Mouse (Mus musculus): ENCODE measurements around the gene Tnfsf15.

Gene Tnfsf15

GRCm38 (mm10) chr4:63744693-63745171, at the start of gene Tnfsf15:
Gene Tnfsf15 (minus strand): TSS chr4:63745113.
- peak; percentile 46 for DNase-seq (ENCODE audit: low read depth, low spot score)

GRCm38 (mm10) chr4:63792328-63792727, 47.4 kb upstream of the Tnfsf15 start:
- DNase-seq (ENCODE audit: low read depth, low spot score) = no peak

- DNase-seq (ENCODE audit: low read depth, low spot score) = no peak
Observed at GRCm38 (mm10) chr4:63785466-63785865, 40.6 kb upstream of the Tnfsf15 start.

- no peak for DNase-seq (ENCODE audit: low read depth, low spot score)
Observed at GRCm38 (mm10) chr4:63783826-63784225, 38.9 kb upstream of the Tnfsf15 start.

- DNase-seq (ENCODE audit: low read depth, low spot score) = no peak
Observed at GRCm38 (mm10) chr4:63782970-63783613, 38.2 kb upstream of the Tnfsf15 start.

GRCm38 (mm10) chr4:63777223-63777622, 32.3 kb upstream of the Tnfsf15 start:
- DNase-seq (ENCODE audit: low read depth, low spot score) = no peak

GRCm38 (mm10) chr4:63773306-63774090, 28.6 kb upstream of the Tnfsf15 start:
- no peak for DNase-seq (ENCODE audit: low read depth, low spot score)

- no peak for DNase-seq (ENCODE audit: low read depth, low spot score)
Observed at GRCm38 (mm10) chr4:63772514-63772913, 27.6 kb upstream of the Tnfsf15 start.

GRCm38 (mm10) chr4:63771291-63771690, 26.4 kb upstream of the Tnfsf15 start:
- no peak for DNase-seq (ENCODE audit: low read depth, low spot score)

- no peak for DNase-seq (ENCODE audit: low read depth, low spot score)
Observed at GRCm38 (mm10) chr4:63769161-63769560, 24.2 kb upstream of the Tnfsf15 start.

GRCm38 (mm10) chr4:63765050-63765449, 20.1 kb upstream of the Tnfsf15 start:
- no peak for DNase-seq (ENCODE audit: low read depth, low spot score)

- DNase-seq (ENCODE audit: low read depth, low spot score) = no peak
Observed at GRCm38 (mm10) chr4:63759931-63760330, 15.0 kb upstream of the Tnfsf15 start.

- no peak for DNase-seq (ENCODE audit: low read depth, low spot score)
Observed at GRCm38 (mm10) chr4:63757527-63758154, 12.7 kb upstream of the Tnfsf15 start.

- DNase-seq (ENCODE audit: low read depth, low spot score) = no peak
Observed at GRCm38 (mm10) chr4:63756072-63756471, 11.2 kb upstream of the Tnfsf15 start.

- DNase-seq (ENCODE audit: low read depth, low spot score) = no peak
Observed at GRCm38 (mm10) chr4:63754467-63755020, 9.6 kb upstream of the Tnfsf15 start.

- no peak for DNase-seq (ENCODE audit: low read depth, low spot score)
Observed at GRCm38 (mm10) chr4:63753855-63754254, 8.9 kb upstream of the Tnfsf15 start.

GRCm38 (mm10) chr4:63752687-63753523, 8.0 kb upstream of the Tnfsf15 start:
- no peak for DNase-seq (ENCODE audit: low read depth, low spot score)

GRCm38 (mm10) chr4:63748061-63748730, 3.3 kb upstream of the Tnfsf15 start:
- no peak for DNase-seq (ENCODE audit: low read depth, low spot score)

- no peak for DNase-seq (ENCODE audit: low read depth, low spot score)
Observed at GRCm38 (mm10) chr4:63745271-63745670, 358 bp upstream of the Tnfsf15 start.

GRCm38 (mm10) chr4:63743660-63744059, 1.3 kb downstream of the Tnfsf15 start:
- no peak for DNase-seq (ENCODE audit: low read depth, low spot score)

All from skeletal muscle tissue, adult 2 months (tissue).